Mouse (Mus musculus) small intestine, adult 2 months (tissue): ENCODE data around the gene Plcxd1.

Source experiments
- CTCF ChIP-seq: fragments of 200-500 bp; IDR thresholded peaks from 2 replicates; pipeline ENCODE4 v1.5.1; 2012; ENCODE audit warnings: low read depth, mild to moderate bottlenecking, control low read depth, inconsistent platforms, low read length, moderate library complexity, mixed read lengths; ENCODE audit not compliant: insufficient replicate concordance, insufficient read length; ENCODE audit errors: extremely low read depth
- POLR2A ChIP-seq: fragments of 200-500 bp; IDR thresholded peaks from 2 replicates; pipeline ENCODE4 v1.6.1; 2012; ENCODE audit warnings: low read depth, mild to moderate bottlenecking, control low read depth, inconsistent platforms, low read length, moderate library complexity

- TF ChIP-seq POLR2A (no peak), CTCF (no peak)
Measured at GRCm38 (mm10) chr5:110082961-110083360, 16.8 kb upstream of the Plcxd1 start.
